Mouse (Mus musculus): ENCODE data around the gene Cldn18.

Gene Cldn18

GRCm38 (mm10) chr9:99685061-99685521 lies 32.0 kb downstream of the Cldn18 start:
- no peak for DNase-seq (ENCODE audit: low spot score in 2 of 2)

- no peak for DNase-seq (ENCODE audit: low spot score in 2 of 2)
These were observed 35.0 kb downstream of the Cldn18 start for GRCm38 (mm10) chr9:99681980-99682570.

- DNase-seq (ENCODE audit: low spot score in 2 of 2) = no peak
These were observed 41.4 kb downstream of the Cldn18 start for GRCm38 (mm10) chr9:99675714-99676113.

- DNase-seq (ENCODE audit: low spot score in 2 of 2) = no peak
These were observed 45.5 kb downstream of the Cldn18 start for GRCm38 (mm10) chr9:99671603-99672002.

GRCm38 (mm10) chr9:99667596-99667995 lies 49.5 kb downstream of the Cldn18 start:
- DNase-seq (ENCODE audit: low spot score in 2 of 2) = no peak

GRCm38 (mm10) chr9:99662887-99663286 lies 54.2 kb downstream of the Cldn18 start:
- DNase-seq (ENCODE audit: low spot score in 2 of 2) = no peak

- DNase-seq (ENCODE audit: low spot score in 2 of 2) = peak; percentile 29 to 76
These were observed 54.7 kb downstream of the Cldn18 start for GRCm38 (mm10) chr9:99662406-99662805.

- DNase-seq (ENCODE audit: low spot score in 2 of 2) = no peak
These were observed 55.4 kb downstream of the Cldn18 start for GRCm38 (mm10) chr9:99661606-99662166.

GRCm38 (mm10) chr9:99660756-99661155 lies 56.3 kb downstream of the Cldn18 start:
- no peak for DNase-seq (ENCODE audit: low spot score in 2 of 2)

- DNase-seq (ENCODE audit: low spot score in 2 of 2) = no peak
These were observed 71.0 kb downstream of the Cldn18 start for GRCm38 (mm10) chr9:99646102-99646501.

GRCm38 (mm10) chr9:99645416-99645815 lies 71.7 kb downstream of the Cldn18 start:
- no peak for DNase-seq (ENCODE audit: low spot score in 2 of 2)

- DNase-seq (ENCODE audit: low spot score in 2 of 2) = no peak
These were observed 77.1 kb downstream of the Cldn18 start for GRCm38 (mm10) chr9:99639957-99640356.
